Mouse (Mus musculus): ENCODE measurements around the gene Prss57. TPM values are rescaled to one million over a fixed set of nuclear protein-coding genes. Genes with fewer than 3 reads are reported as not detected.

The Prss57 gene
- total and polyA plus RNA-seq, 3 experiments: 0.05 TPM; not detected in 2

DNA sequence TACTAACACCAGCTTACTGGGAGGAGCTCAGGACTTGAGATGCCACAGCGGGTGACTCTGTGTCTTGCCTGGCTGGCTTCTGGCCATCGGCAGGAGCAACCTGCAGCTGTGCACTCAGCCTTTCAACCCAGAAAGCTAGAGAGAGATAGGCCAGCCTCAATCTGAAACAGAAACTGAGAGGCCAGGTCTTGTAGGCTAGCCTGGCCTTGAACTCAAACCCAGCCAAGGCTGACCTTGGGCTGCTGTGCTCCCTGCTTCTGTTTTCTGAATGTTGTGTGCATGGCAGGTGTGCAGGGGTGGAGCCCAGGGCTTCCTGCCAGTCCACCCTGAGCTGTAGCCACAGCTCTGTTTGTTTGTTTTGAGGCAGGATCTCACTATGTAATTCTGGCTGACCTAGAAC lies 17.6 kb downstream of the Prss57 start:
- TF ChIP-seq GATA2 (IDR thresholded peaks at IDR 0.05; ENCODE audit: borderline replicate concordance, low read depth, low read length) (no peak), CTCF (IDR thresholded peaks at IDR 0.05; ENCODE audit: low read depth, low read length) (no peak), GATA1 (IDR thresholded peaks at IDR 0.05; ENCODE audit: borderline replicate concordance, low read length) (no peak), POLR2AphosphoS5 (IDR thresholded peaks at IDR 0.05; ENCODE audit: insufficient replicate concordance, low read depth, low read length) (no peak), TAL1 (conservative IDR thresholded peaks at IDR 0.05; ENCODE audit: low read depth, low read length) (no peak)
- Histone ChIP-seq H3K36me3 (replicated peaks) (no peaks in the 10 kb centered on the region), H3K27me3 (ENCODE audit: insufficient read depth, low read length) (peaks cover 33% of the 10 kb centered on the region), H3K9me3 (replicated peaks) (peaks cover 11% of the 10 kb centered on the region), H3K4me3 (ENCODE audit: low read depth, low read length) (no peak overlapping the region), H3K4me1 (ENCODE audit: insufficient read depth, low read depth, low read length) (peaks cover 17% of the 10 kb centered on the region)
- ATAC-seq (ENCODE audit: extremely low read depth, insufficient number of reproducible peaks, low FRiP score, poor library complexity, severe bottlenecking): no peak
- DNase-seq (ENCODE audit: low spot score): no peak

- H3K27me3 ChIP-seq (ENCODE audit: insufficient read depth, low read length): peaks cover 25% of the 10 kb centered on the region
Measured at GRCm38 (mm10) chr10:79772320-79772719, 18.4 kb downstream of the Prss57 start.

DNA sequence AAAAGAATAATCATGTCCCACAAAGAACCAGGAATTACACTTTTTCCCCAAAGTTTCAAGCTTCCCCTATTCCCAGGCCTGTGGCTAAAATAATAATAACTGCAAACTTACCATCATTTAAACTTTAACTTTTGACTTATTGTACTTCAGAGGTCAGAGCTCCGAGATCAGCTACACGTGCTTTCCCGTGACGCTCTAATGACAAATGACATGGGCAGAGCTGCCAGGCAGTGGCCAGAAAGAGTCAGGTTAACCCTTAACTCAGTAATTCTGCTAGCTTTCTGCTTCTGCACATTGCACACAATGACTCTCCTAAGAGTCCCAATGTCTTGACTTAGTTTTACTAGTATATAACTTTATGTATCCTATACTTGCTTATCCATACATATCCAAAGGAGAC lies 21.4 kb downstream of the Prss57 start:
- Histone ChIP-seq H3K36me3 (replicated peaks) (peaks cover 16% of the 10 kb centered on the region), H3K4me3 (ENCODE audit: low read depth, low read length) (no peak overlapping the region), H3K27me3 (ENCODE audit: insufficient read depth, low read length) (peaks cover 13% of the 10 kb centered on the region), H3K9me3 (replicated peaks) (peaks cover 7% of the 10 kb centered on the region), H3K4me1 (ENCODE audit: insufficient read depth, low read depth, low read length) (peaks cover 41% of the 10 kb centered on the region)
- no peak for DNase-seq (ENCODE audit: low spot score)
- TF ChIP-seq GATA2 (IDR thresholded peaks at IDR 0.05; ENCODE audit: borderline replicate concordance, low read depth, low read length) (no peak), POLR2AphosphoS5 (IDR thresholded peaks at IDR 0.05; ENCODE audit: insufficient replicate concordance, low read depth, low read length) (no peak), CTCF (IDR thresholded peaks at IDR 0.05; ENCODE audit: low read depth, low read length) (no peak), GATA1 (IDR thresholded peaks at IDR 0.05; ENCODE audit: borderline replicate concordance, low read length) (no peak)
- ATAC-seq (ENCODE audit: extremely low read depth, insufficient number of reproducible peaks, low FRiP score, poor library complexity, severe bottlenecking): no peak

More at GRCm38 (mm10) chr10:79772320-79772719, 18.4 kb downstream of the Prss57 start:
- ATAC-seq (ENCODE audit: extremely low read depth, insufficient number of reproducible peaks, low FRiP score, poor library complexity, severe bottlenecking) (no peak), DNase-seq (ENCODE audit: low spot score) (no peak)
- H3K4me3 ChIP-seq (ENCODE audit: low read depth, low read length): no peak overlapping the region
- H3K9me3 ChIP-seq (replicated peaks): peaks cover 11% of the 10 kb centered on the region
- TF ChIP-seq TAL1 (conservative IDR thresholded peaks at IDR 0.05; ENCODE audit: low read depth, low read length) (no peak), CTCF (IDR thresholded peaks at IDR 0.05; ENCODE audit: low read depth, low read length) (no peak), GATA2 (IDR thresholded peaks at IDR 0.05; ENCODE audit: borderline replicate concordance, low read depth, low read length) (no peak), GATA1 (IDR thresholded peaks at IDR 0.05; ENCODE audit: borderline replicate concordance, low read length) (no peak), POLR2AphosphoS5 (IDR thresholded peaks at IDR 0.05; ENCODE audit: insufficient replicate concordance, low read depth, low read length) (no peak)
- H3K36me3 ChIP-seq (replicated peaks): no peaks in the 10 kb centered on the region
- peaks cover 22% of the 10 kb centered on the region for H3K4me1 ChIP-seq (ENCODE audit: insufficient read depth, low read depth, low read length)

DNA sequence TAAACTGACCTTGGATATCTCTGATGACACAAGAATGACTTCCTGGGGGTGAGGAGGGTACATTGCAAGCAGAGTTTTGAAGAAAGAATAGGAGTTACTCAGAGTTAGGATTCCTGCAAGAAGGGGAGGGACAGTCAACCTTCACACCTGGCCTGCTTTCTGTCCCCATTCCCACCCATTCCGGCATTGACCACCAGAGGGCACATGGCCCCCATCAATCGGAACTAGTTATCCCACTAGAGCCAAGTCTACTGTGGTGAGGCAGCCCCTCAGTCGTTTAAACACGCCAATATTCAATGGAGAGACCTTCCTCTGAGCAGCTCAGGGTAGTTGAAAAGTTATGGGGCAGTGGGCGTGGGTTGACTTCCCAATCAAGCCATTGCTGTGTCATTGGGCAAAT lies 22.4 kb downstream of the Prss57 start:
- ATAC-seq (ENCODE audit: extremely low read depth, insufficient number of reproducible peaks, low FRiP score, poor library complexity, severe bottlenecking) (no peak), DNase-seq (ENCODE audit: low spot score) (peak; percentile 41)
- Histone ChIP-seq H3K4me1 (ENCODE audit: insufficient read depth, low read depth, low read length) (peaks cover 51% of the 10 kb centered on the region), H3K36me3 (replicated peaks) (peaks cover 26% of the 10 kb centered on the region), H3K27me3 (ENCODE audit: insufficient read depth, low read length) (peaks cover 9% of the 10 kb centered on the region; the same call in 1 of the 2 replicates), H3K9me3 (replicated peaks) (peaks cover 7% of the 10 kb centered on the region), H3K4me3 (ENCODE audit: low read depth, low read length) (no peak overlapping the region; the same call in 1 of the 2 replicates)
- TF ChIP-seq POLR2AphosphoS5 (IDR thresholded peaks at IDR 0.05; ENCODE audit: insufficient replicate concordance, low read depth, low read length) (no peak), GATA1 (IDR thresholded peaks at IDR 0.05; ENCODE audit: borderline replicate concordance, low read length) (no peak), CTCF (IDR thresholded peaks at IDR 0.05; ENCODE audit: low read depth, low read length) (peak; percentile 93)

DNA sequence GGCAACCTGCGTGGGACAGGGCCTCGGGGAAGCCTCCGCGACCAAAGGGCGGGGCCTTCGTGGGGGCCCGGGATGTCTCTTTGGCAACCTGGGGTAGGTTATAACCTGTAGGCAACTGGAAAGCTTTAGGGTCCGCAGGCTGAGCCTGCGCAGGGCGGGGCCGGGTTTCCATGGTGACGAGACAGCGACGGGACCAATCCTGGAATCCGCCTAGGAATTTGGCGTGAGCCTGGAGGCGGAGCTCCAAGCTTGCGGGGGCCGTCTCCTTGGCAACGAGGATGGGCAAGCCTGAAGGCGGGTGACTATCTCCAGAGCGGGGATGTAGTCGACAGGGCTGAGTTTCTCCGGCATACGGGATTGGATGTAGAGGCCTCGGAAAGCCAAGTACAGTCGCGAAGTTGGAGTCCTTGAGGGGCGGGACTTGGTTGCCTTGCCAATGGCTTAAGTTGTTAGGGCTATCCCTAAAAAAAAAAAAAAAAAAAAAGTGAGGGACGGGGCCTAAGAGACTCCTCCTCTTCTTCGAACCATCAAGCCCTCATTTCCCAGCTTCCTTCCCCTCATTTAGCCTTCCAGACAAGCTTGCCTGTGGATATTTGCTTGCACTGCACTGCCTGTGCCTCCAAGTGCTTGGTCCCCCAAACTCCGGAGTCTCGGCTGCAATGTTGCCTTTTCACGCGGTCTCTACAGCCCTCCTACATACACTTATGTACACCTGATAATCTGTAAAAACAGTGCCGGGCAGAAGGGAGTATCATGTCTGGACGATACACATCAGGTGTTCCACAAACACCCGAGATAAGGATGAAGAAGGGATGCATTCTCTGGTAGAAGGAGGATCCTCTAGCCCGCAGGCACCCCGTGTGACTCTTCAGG lies 23.2 kb downstream of the Prss57 start:
- peaks cover 59% of the 10 kb centered on the region for H3K4me1 ChIP-seq (ENCODE audit: insufficient read depth, low read depth, low read length)

DNA sequence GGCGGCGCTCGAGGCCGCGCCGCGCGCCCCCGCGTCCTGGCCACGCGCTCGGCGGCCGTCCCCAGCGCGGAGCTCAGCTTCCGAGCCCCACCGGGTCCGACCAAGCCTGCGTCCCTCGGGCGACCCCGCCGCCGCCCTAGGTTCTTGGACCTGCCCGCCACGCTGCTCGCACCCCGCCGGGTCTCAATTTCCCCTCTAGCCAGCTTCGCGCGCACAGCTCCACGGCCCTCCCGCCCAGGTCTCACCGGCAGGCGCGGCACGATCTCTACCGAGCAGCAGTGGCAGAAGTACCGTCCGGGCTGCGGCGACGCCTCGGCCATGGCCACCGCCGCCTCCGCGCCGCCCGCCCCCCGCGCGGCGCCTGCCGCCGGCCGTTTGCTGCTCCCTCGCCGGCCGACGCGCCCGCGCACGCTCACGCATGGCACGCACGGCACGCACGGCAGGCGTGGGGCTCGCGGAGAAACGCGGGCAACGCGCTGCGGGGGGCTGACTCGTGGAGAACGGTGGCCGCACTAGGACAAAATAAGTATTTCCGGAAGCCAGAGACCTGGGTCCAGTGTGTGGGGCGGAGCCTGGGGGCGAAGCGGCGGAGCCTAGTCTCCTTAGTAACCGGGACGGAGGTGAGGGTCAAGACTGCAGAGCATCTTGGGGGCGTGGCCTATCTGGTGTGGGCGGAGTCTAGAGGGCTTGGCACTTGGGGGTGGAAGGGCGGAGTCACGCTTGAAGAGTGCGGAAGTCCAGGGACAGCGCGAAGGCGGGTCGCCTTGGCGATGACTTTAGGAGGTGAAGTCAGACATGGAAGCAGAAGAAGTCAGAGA lies 24.0 kb downstream of the Prss57 start, which contains the start of gene Rnf126:
Rnf126 (minus strand) TSS at position 445 of the 818 bp plus-strand sequence.
- H3K4me1 ChIP-seq (ENCODE audit: insufficient read depth, low read depth, low read length): peaks cover 59% of the 10 kb centered on the region

More for the DNA sequence above, 23.2 kb downstream of the Prss57 start:
- peaks cover 5% of the 10 kb centered on the region; the same call in 1 of the 2 replicates for H3K27me3 ChIP-seq (ENCODE audit: insufficient read depth, low read length)
- ATAC-seq (ENCODE audit: extremely low read depth, insufficient number of reproducible peaks, low FRiP score, poor library complexity, severe bottlenecking) (no peak), DNase-seq (ENCODE audit: low spot score) (peak; percentile 40)
- peaks cover 34% of the 10 kb centered on the region for H3K36me3 ChIP-seq (replicated peaks)
- H3K9me3 ChIP-seq (replicated peaks): peaks cover 6% of the 10 kb centered on the region
- TF ChIP-seq GATA2 (IDR thresholded peaks at IDR 0.05; ENCODE audit: borderline replicate concordance, low read depth, low read length) (no peak), POLR2AphosphoS5 (IDR thresholded peaks at IDR 0.05; ENCODE audit: insufficient replicate concordance, low read depth, low read length) (no peak), GATA1 (IDR thresholded peaks at IDR 0.05; ENCODE audit: borderline replicate concordance, low read length) (no peak), CTCF (IDR thresholded peaks at IDR 0.05; ENCODE audit: low read depth, low read length) (no peak), TAL1 (conservative IDR thresholded peaks at IDR 0.05; ENCODE audit: low read depth, low read length) (no peak)
- H3K4me3 ChIP-seq (ENCODE audit: low read depth, low read length): peak overlapping the region; percentile 98

More for the DNA sequence above, 24.0 kb downstream of the Prss57 start, which contains the start of gene Rnf126:
- H3K4me3 ChIP-seq (ENCODE audit: low read depth, low read length): peak within 1 kb of the TSS; percentile 98
- DNase-seq (ENCODE audit: low spot score): peak; percentile 99
- peaks cover 42% of the 10 kb centered on the region for H3K36me3 ChIP-seq (replicated peaks)
- TF ChIP-seq CTCF (IDR thresholded peaks at IDR 0.05; ENCODE audit: low read depth, low read length): no peak
- TF ChIP-seq TAL1 (conservative IDR thresholded peaks at IDR 0.05; ENCODE audit: low read depth, low read length): no peak
- TF ChIP-seq GATA1 (IDR thresholded peaks at IDR 0.05; ENCODE audit: borderline replicate concordance, low read length): no peak
- no peak for TF ChIP-seq POLR2AphosphoS5 (IDR thresholded peaks at IDR 0.05; ENCODE audit: insufficient replicate concordance, low read depth, low read length)
- TF ChIP-seq GATA2 (IDR thresholded peaks at IDR 0.05; ENCODE audit: borderline replicate concordance, low read depth, low read length): no peak
- peak; percentile 98 for ATAC-seq (ENCODE audit: extremely low read depth, insufficient number of reproducible peaks, low FRiP score, poor library complexity, severe bottlenecking)
- H3K27me3 ChIP-seq (ENCODE audit: insufficient read depth, low read length): no peaks in the 10 kb centered on the region
- H3K9me3 ChIP-seq (replicated peaks): no peaks in the 10 kb centered on the region

Measured in G1E (cell line).